Mouse (Mus musculus) kidney, adult 2 months (tissue): ENCODE data around the gene Nr1d1.

Experiments used
- CTCF ChIP-seq: fragments of 200-500 bp; conservative IDR thresholded peaks from 2 replicates; pipeline ENCODE4 v1.5.1; 2011; ENCODE audit warnings: low read depth, mild to moderate bottlenecking, control low read depth, low read length, moderate library complexity, mixed read lengths; ENCODE audit not compliant: insufficient read depth, insufficient read length
- POLR2A ChIP-seq: fragments of 200-500 bp; IDR thresholded peaks from one replicate; pipeline ENCODE4 v1.6.1; 2011; ENCODE audit warnings: low read depth, low read length, control low read depth

DNA sequence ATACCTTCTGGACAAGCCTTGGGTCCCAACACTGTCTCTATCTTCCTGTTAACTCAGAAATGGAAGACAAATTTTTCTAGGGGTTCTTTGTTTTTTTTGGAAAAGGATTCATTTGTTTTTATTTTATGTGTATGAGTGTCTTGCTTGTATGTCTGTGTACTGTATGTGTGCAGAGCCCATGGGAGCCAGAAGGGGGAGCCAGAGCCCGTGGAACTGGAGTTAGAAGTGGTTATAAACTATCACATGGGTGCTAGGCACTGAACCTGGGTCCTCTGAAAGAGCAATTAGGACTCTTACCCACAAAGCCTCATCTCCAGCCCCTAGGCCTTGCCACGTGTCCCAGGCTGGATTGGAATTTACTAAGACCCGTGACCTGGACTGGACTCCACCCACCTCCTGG is 41.1 kb downstream of the Nr1d1 start:
- TF ChIP-seq POLR2A: no peak
- peak; percentile 34; the same call in 1 of the 2 replicates for TF ChIP-seq CTCF
